Comparison of ENCODE assay signal across 1 mouse cellular context in genomic region chr16:17576825-17577215, GRCm38 (mm10).
TF ChIP-seq lines count a peak whose summit lies in the region.

No protein-coding gene starts in this region.

TF ChIP-seq in MEL, 35 proteins besides CTCF, POLR2A, EP300 and RAD21 (continued from another document):
- no peak for TF ChIP-seq MAZ (IDR thresholded peaks at IDR 0.05; ENCODE audit: low read depth, low read length)
- TF ChIP-seq ZKSCAN1 (IDR thresholded peaks at IDR 0.05; ENCODE audit: low read depth, low read length) = no peak
- TF ChIP-seq NELFE (IDR thresholded peaks at IDR 0.05; ENCODE audit: low read depth, low read length) = 0 out of 2 replicates have a peak, but pooled peaks have one; percentile 6
- no peak for TF ChIP-seq USF2 (IDR thresholded peaks at IDR 0.05; ENCODE audit: borderline replicate concordance in 1 of 2, insufficient read depth in 1 of 2, low read depth in 1 of 2, low read length in 2 of 2)
- no peak for TF ChIP-seq MXI1 (IDR thresholded peaks at IDR 0.05; ENCODE audit: low read depth, low read length)
